Mouse (Mus musculus): ENCODE data around the gene Cyp2d22.

GRCm38 (mm10) chr15:82339150-82339549 lies 40.9 kb downstream of the Cyp2d22 start:
- TF ChIP-seq POLR2A (IDR thresholded peaks at IDR 0.05; ENCODE audit: control insufficient read depth, low read depth, low read length) (no peak), CTCF (IDR thresholded peaks at IDR 0.05; ENCODE audit: control insufficient read depth, insufficient read depth, insufficient replicate concordance, low read depth, low read length) (no peak)
